Mouse (Mus musculus): ENCODE results near the gene Psmc5. TPM values are rescaled to one million over a fixed set of nuclear protein-coding genes. Genes with fewer than 3 reads are reported as not detected.
A peak's percentile ranks its signal among the peaks of the same experiment; 100 is the strongest.

The Psmc5 gene
- polyA plus RNA-seq, 1 experiment from 2014 or later: 380 TPM

GRCm38 (mm10) chr11:106271794-106272643, 16.1 kb downstream of the Psmc5 start:
- Histone ChIP-seq H3K27me3 (ENCODE audit: control insufficient read depth, insufficient read depth, low read length) (no peaks in the 10 kb centered on the region), H3K4me1 (ENCODE audit: control insufficient read depth, insufficient read depth, low read length) (peaks cover 39% of the 10 kb centered on the region), H3K4me2 (ENCODE audit: low read depth, severe bottlenecking) (peak overlapping the region; percentile 63), H3K9ac (ENCODE audit: low read length) (peak overlapping the region; percentile 96), H3K36me3 (ENCODE audit: control insufficient read depth, insufficient read depth, low read length) (0 out of 2 replicates have a peak, but pooled peaks cover 2% of the 10 kb centered on the region), H3K27ac (replicated peaks; ENCODE audit: low read depth, low read length) (peak overlapping the region; percentile 92), H3K9me3 (ENCODE audit: control insufficient read depth, low read length) (no peaks in the 10 kb centered on the region), H3K4me3 (ENCODE audit: low read depth, low read length) (peak overlapping the region; percentile 99)
- 1% methylated on average over 41 of the region's 41 CpGs for WGBS
- DNase-seq (ENCODE audit: low spot score): no peak
- ATAC-seq (ENCODE audit: insufficient number of reproducible peaks, low FRiP score, low TSS enrichment, low read depth): no peak

- ATAC-seq (ENCODE audit: insufficient number of reproducible peaks, low FRiP score, low TSS enrichment, low read depth) (peak; percentile 91), DNase-seq (ENCODE audit: low spot score) (peak; percentile 100)
- no peaks in the 10 kb centered on the region for H3K27me3 ChIP-seq (ENCODE audit: control insufficient read depth, insufficient read depth, low read length)
- peak within 1 kb of the TSS; percentile 63 for H3K4me2 ChIP-seq (ENCODE audit: low read depth, severe bottlenecking)
- H3K4me1 ChIP-seq (ENCODE audit: control insufficient read depth, insufficient read depth, low read length): peaks cover 32% of the 10 kb centered on the region
- H3K9ac ChIP-seq (ENCODE audit: low read length): peak within 1 kb of the TSS; percentile 96
- no peaks in the 10 kb centered on the region for H3K36me3 ChIP-seq (ENCODE audit: control insufficient read depth, insufficient read depth, low read length)
- no peaks in the 10 kb centered on the region for H3K9me3 ChIP-seq (ENCODE audit: control insufficient read depth, low read length)
- under 1% methylated on average over 72 of the region's 72 CpGs for WGBS
- peak within 1 kb of the TSS; percentile 92 for H3K27ac ChIP-seq (replicated peaks; ENCODE audit: low read depth, low read length)
- H3K4me3 ChIP-seq (ENCODE audit: low read depth, low read length): peak within 1 kb of the TSS; percentile 99
Observed at GRCm38 (mm10) chr11:106272644-106273310, 16.8 kb downstream of the Psmc5 start, which contains the start of gene Smarcd2. TSS of gene Smarcd2 (minus strand) at chr11:106272972.

- peaks cover 27% of the 10 kb centered on the region for H3K4me1 ChIP-seq (ENCODE audit: control insufficient read depth, insufficient read depth, low read length)
- H3K27ac ChIP-seq (replicated peaks; ENCODE audit: low read depth, low read length): peak overlapping the region; percentile 56; the same call in 1 of the 2 replicates
- ATAC-seq (ENCODE audit: insufficient number of reproducible peaks, low FRiP score, low TSS enrichment, low read depth): peak; percentile 31; the same call in 1 of the 2 replicates
- 20% methylated on average over 16 of the region's 16 CpGs for WGBS
- no peaks in the 10 kb centered on the region for H3K9me3 ChIP-seq (ENCODE audit: control insufficient read depth, low read length)
- no peak for DNase-seq (ENCODE audit: low spot score)
- H3K4me3 ChIP-seq (ENCODE audit: low read depth, low read length): peak overlapping the region; percentile 99
- peak overlapping the region; percentile 56 for H3K9ac ChIP-seq (ENCODE audit: low read length)
- peak overlapping the region; percentile 62 for H3K4me2 ChIP-seq (ENCODE audit: low read depth, severe bottlenecking)
- no peaks in the 10 kb centered on the region for H3K36me3 ChIP-seq (ENCODE audit: control insufficient read depth, insufficient read depth, low read length)
- H3K27me3 ChIP-seq (ENCODE audit: control insufficient read depth, insufficient read depth, low read length): no peaks in the 10 kb centered on the region
Observed at GRCm38 (mm10) chr11:106273311-106273684, 17.3 kb downstream of the Psmc5 start.

GRCm38 (mm10) chr11:106273811-106274210, 17.9 kb downstream of the Psmc5 start:
- ATAC-seq (ENCODE audit: insufficient number of reproducible peaks, low FRiP score, low TSS enrichment, low read depth) (no peak), DNase-seq (ENCODE audit: low spot score) (no peak)
- no peak overlapping the region for H3K27ac ChIP-seq (replicated peaks; ENCODE audit: low read depth, low read length)
- no peaks in the 10 kb centered on the region for H3K27me3 ChIP-seq (ENCODE audit: control insufficient read depth, insufficient read depth, low read length)
- no peaks in the 10 kb centered on the region for H3K9me3 ChIP-seq (ENCODE audit: control insufficient read depth, low read length)
- 96% methylated on average over 6 of the region's 6 CpGs for WGBS
- H3K4me3 ChIP-seq (ENCODE audit: low read depth, low read length): no peak overlapping the region; the same call in 1 of the 2 replicates
- H3K9ac ChIP-seq (ENCODE audit: low read length): no peak overlapping the region
- peaks cover 22% of the 10 kb centered on the region for H3K4me1 ChIP-seq (ENCODE audit: control insufficient read depth, insufficient read depth, low read length)
- no peaks in the 10 kb centered on the region for H3K36me3 ChIP-seq (ENCODE audit: control insufficient read depth, insufficient read depth, low read length)
- peak overlapping the region; percentile 62; the same call in 1 of the 2 replicates for H3K4me2 ChIP-seq (ENCODE audit: low read depth, severe bottlenecking)

DNA sequence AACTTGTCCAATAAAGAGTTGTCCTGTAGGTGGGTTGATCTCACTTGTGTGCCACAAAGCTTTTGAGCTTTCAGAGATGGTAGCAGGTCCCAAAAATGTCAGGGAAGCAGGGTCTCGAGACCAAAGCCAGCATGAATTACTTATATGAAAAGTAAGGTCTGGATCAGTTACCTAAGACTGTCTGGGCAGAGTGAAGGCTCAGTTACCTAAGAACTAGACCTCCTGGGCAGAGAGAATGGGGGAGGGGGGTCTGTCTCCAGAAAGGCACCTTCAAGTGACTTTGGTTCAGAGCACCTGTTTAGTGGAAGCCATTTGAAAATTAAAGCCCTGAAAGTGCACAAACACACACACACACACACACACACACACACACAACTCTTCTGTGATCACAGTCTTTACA, 18.4 kb downstream of the Psmc5 start:
- Histone ChIP-seq H3K36me3 (ENCODE audit: control insufficient read depth, insufficient read depth, low read length) (no peaks in the 10 kb centered on the region), H3K4me1 (ENCODE audit: control insufficient read depth, insufficient read depth, low read length) (peaks cover 16% of the 10 kb centered on the region), H3K27ac (replicated peaks; ENCODE audit: low read depth, low read length) (no peak overlapping the region), H3K9ac (ENCODE audit: low read length) (no peak overlapping the region), H3K4me2 (ENCODE audit: low read depth, severe bottlenecking) (no peak overlapping the region), H3K9me3 (ENCODE audit: control insufficient read depth, low read length) (no peaks in the 10 kb centered on the region), H3K27me3 (ENCODE audit: control insufficient read depth, insufficient read depth, low read length) (no peaks in the 10 kb centered on the region), H3K4me3 (ENCODE audit: low read depth, low read length) (no peak overlapping the region)
- WGBS: 93% methylated on average over 1 of the region's 1 CpGs
- ATAC-seq (ENCODE audit: insufficient number of reproducible peaks, low FRiP score, low TSS enrichment, low read depth) (no peak), DNase-seq (ENCODE audit: low spot score) (no peak)

DNA sequence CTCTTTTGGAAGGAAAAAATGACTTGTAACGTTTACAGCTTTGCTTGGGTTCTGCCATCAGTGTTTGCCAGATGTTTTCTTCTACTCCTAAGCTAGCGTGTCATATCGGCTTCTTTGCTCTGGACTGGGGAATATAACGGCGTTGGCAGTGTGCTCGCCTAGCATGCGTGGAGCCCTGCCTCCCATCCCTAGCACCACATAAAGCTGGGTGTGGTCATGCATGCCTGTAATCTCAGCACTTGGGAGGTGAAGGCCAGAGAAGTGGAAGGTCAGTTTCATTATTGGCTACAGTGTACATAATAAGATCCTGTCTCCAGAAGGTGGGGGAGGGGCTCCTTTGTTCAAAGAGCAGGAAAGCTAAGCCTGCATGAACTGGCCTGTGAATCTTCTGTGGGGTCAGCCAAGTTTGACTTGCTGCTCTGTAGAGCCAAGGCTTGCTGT, 19.0 kb downstream of the Psmc5 start:
- ATAC-seq (ENCODE audit: insufficient number of reproducible peaks, low FRiP score, low TSS enrichment, low read depth) (no peak), DNase-seq (ENCODE audit: low spot score) (peak; percentile 33)
- no peaks in the 10 kb centered on the region for H3K36me3 ChIP-seq (ENCODE audit: control insufficient read depth, insufficient read depth, low read length)
- H3K9me3 ChIP-seq (ENCODE audit: control insufficient read depth, low read length): no peaks in the 10 kb centered on the region
- 65% methylated on average over 7 of the region's 7 CpGs for whole genome bisulfite sequencing
- H3K4me3 ChIP-seq (ENCODE audit: low read depth, low read length): no peak overlapping the region
- no peak overlapping the region for H3K9ac ChIP-seq (ENCODE audit: low read length)
- peaks cover 16% of the 10 kb centered on the region for H3K4me1 ChIP-seq (ENCODE audit: control insufficient read depth, insufficient read depth, low read length)
- no peaks in the 10 kb centered on the region for H3K27me3 ChIP-seq (ENCODE audit: control insufficient read depth, insufficient read depth, low read length)
- H3K27ac ChIP-seq (replicated peaks; ENCODE audit: low read depth, low read length): no peak overlapping the region
- no peak overlapping the region for H3K4me2 ChIP-seq (ENCODE audit: low read depth, severe bottlenecking)

- H3K4me1 ChIP-seq (ENCODE audit: control insufficient read depth, insufficient read depth, low read length): peaks cover 8% of the 10 kb centered on the region
- WGBS: 9% methylated on average over 25 of the region's 25 CpGs
- DNase-seq (ENCODE audit: low spot score) (peak; percentile 98), ATAC-seq (ENCODE audit: insufficient number of reproducible peaks, low FRiP score, low TSS enrichment, low read depth) (no peak)
- peak within 1 kb of the TSS; percentile 30; the same call in 1 of the 2 replicates for H3K4me2 ChIP-seq (ENCODE audit: low read depth, severe bottlenecking)
- H3K9ac ChIP-seq (ENCODE audit: low read length): no peak within 1 kb of the TSS
- H3K9me3 ChIP-seq (ENCODE audit: control insufficient read depth, low read length): no peaks in the 10 kb centered on the region
- H3K36me3 ChIP-seq (ENCODE audit: control insufficient read depth, insufficient read depth, low read length): no peaks in the 10 kb centered on the region
- no peak within 1 kb of the TSS for H3K4me3 ChIP-seq (ENCODE audit: low read depth, low read length)
- no peak within 1 kb of the TSS for H3K27ac ChIP-seq (replicated peaks; ENCODE audit: low read depth, low read length)
- no peaks in the 10 kb centered on the region for H3K27me3 ChIP-seq (ENCODE audit: control insufficient read depth, insufficient read depth, low read length)
Observed at GRCm38 (mm10) chr11:106276454-106276853, 20.5 kb downstream of the Psmc5 start, which contains the start of gene Tcam1. TSS of gene Tcam1 (plus strand) at chr11:106276672.

DNA sequence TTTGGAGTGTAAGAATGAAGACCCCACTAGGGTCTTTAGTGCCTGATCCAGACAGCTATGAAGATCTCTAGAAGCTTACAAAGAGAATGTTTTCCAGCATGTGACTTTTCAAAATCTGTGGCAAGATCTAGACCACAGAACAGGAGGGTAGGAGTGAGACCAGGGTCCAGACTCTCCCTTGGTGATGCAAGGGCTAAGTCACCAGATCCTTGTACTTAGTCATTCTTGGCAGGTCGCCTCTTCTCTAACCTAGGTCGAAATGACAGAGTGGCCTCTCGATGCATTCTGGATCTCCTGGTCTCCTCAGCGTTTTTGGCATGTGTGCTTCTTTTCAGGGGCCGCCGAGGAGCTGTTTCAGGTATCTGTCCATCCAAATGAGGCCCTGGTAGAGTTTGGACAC, 26.5 kb downstream of the Psmc5 start:
- DNase-seq (ENCODE audit: low spot score) (no peak), ATAC-seq (ENCODE audit: insufficient number of reproducible peaks, low FRiP score, low TSS enrichment, low read depth) (no peak)
- 86% methylated on average over 6 of the region's 6 CpGs for WGBS
- no peaks in the 10 kb centered on the region for H3K36me3 ChIP-seq (ENCODE audit: control insufficient read depth, insufficient read depth, low read length)
- no peak overlapping the region for H3K9ac ChIP-seq (ENCODE audit: low read length)
- H3K9me3 ChIP-seq (ENCODE audit: control insufficient read depth, low read length): no peaks in the 10 kb centered on the region
- H3K27ac ChIP-seq (replicated peaks; ENCODE audit: low read depth, low read length): no peak overlapping the region
- no peak overlapping the region for H3K4me2 ChIP-seq (ENCODE audit: low read depth, severe bottlenecking)
- no peak overlapping the region for H3K4me3 ChIP-seq (ENCODE audit: low read depth, low read length)
- H3K27me3 ChIP-seq (ENCODE audit: control insufficient read depth, insufficient read depth, low read length): no peaks in the 10 kb centered on the region
- no peaks in the 10 kb centered on the region for H3K4me1 ChIP-seq (ENCODE audit: control insufficient read depth, insufficient read depth, low read length)
